Comparison of ENCODE assay signal across 11 mouse cellular contexts in genomic region chr3:56764336-56764735, GRCm38 (mm10).
"Had no signal": no experiment of that assay in that cellular context is flagged by ENCODE, and none has a peak within 500 bp of the region (broad histone marks: within the 10 kb centered on the region; RNA-seq: fewer than 3 reads in every experiment).

No protein-coding gene starts in this region.

- DNase-seq: liver; liver, embryonic 13.5 days; liver, postnatal 0 days; lung, adult 18-20 months; lung, adult 2 months; lung, embryonic 14.5 days; lung, postnatal 10 days; lung, postnatal 14 days; lung, postnatal 36 days; lung, postnatal 4 days; midbrain, embryonic 14.5 days had no signal
